Mouse (Mus musculus): ENCODE measurements around the gene Tmprss5. TPM values are rescaled to one million over a fixed set of nuclear protein-coding genes. Genes with fewer than 3 reads are reported as not detected.

The Tmprss5 gene
- polyA plus RNA-seq, 1 experiment, result not detected

- Histone ChIP-seq H3K27me3 (ENCODE audit: control insufficient read depth) (no peaks in the 10 kb centered on the region), H3K9me3 (ENCODE audit: control insufficient read depth, low read length) (peaks cover 4% of the 10 kb centered on the region; the same call in 1 of the 2 replicates), H3K4me3 (replicated peaks) (no peak overlapping the region), H3K4me1 (ENCODE audit: control insufficient read depth) (peaks cover 15% of the 10 kb centered on the region), H3K36me3 (ENCODE audit: control insufficient read depth) (no peaks in the 10 kb centered on the region)
- TF ChIP-seq GATA1 (IDR thresholded peaks at IDR 0.05; ENCODE audit: low read length) (no peak), TAL1 (IDR thresholded peaks at IDR 0.05; ENCODE audit: low read length) (no peak)
Observed at GRCm38 (mm10) chr9:49098871-49099270, 17.8 kb downstream of the Tmprss5 start.

GRCm38 (mm10) chr9:49102328-49102727, 21.3 kb downstream of the Tmprss5 start:
- TF ChIP-seq GATA1 (IDR thresholded peaks at IDR 0.05; ENCODE audit: low read length) (no peak), TAL1 (IDR thresholded peaks at IDR 0.05; ENCODE audit: low read length) (no peak)
- H3K9me3 ChIP-seq (ENCODE audit: control insufficient read depth, low read length), result peaks cover 4% of the 10 kb centered on the region; the same call in 1 of the 2 replicates
- no peaks in the 10 kb centered on the region for H3K36me3 ChIP-seq (ENCODE audit: control insufficient read depth)
- no peaks in the 10 kb centered on the region for H3K27me3 ChIP-seq (ENCODE audit: control insufficient read depth)
- H3K4me3 ChIP-seq (replicated peaks), result no peak overlapping the region
- peaks cover 3% of the 10 kb centered on the region for H3K4me1 ChIP-seq (ENCODE audit: control insufficient read depth)

GRCm38 (mm10) chr9:49109101-49109500, 28.0 kb downstream of the Tmprss5 start:
- TF ChIP-seq GATA1 (IDR thresholded peaks at IDR 0.05; ENCODE audit: low read length) (no peak), TAL1 (IDR thresholded peaks at IDR 0.05; ENCODE audit: low read length) (no peak)
- Histone ChIP-seq H3K9me3 (ENCODE audit: control insufficient read depth, low read length) (no peaks in the 10 kb centered on the region), H3K27me3 (ENCODE audit: control insufficient read depth) (no peaks in the 10 kb centered on the region), H3K4me3 (replicated peaks) (no peak overlapping the region), H3K36me3 (ENCODE audit: control insufficient read depth) (no peaks in the 10 kb centered on the region), H3K4me1 (ENCODE audit: control insufficient read depth) (no peaks in the 10 kb centered on the region)

GRCm38 (mm10) chr9:49110476-49111220, 29.6 kb downstream of the Tmprss5 start:
- Histone ChIP-seq H3K36me3 (ENCODE audit: control insufficient read depth) (no peaks in the 10 kb centered on the region), H3K4me3 (replicated peaks) (no peak overlapping the region), H3K4me1 (ENCODE audit: control insufficient read depth) (no peaks in the 10 kb centered on the region), H3K9me3 (ENCODE audit: control insufficient read depth, low read length) (no peaks in the 10 kb centered on the region), H3K27me3 (ENCODE audit: control insufficient read depth) (no peaks in the 10 kb centered on the region)
- TF ChIP-seq GATA1 (IDR thresholded peaks at IDR 0.05; ENCODE audit: low read length) (no peak), TAL1 (IDR thresholded peaks at IDR 0.05; ENCODE audit: low read length) (no peak)

- Histone ChIP-seq H3K4me1 (ENCODE audit: control insufficient read depth) (no peaks in the 10 kb centered on the region), H3K4me3 (replicated peaks) (no peak overlapping the region), H3K27me3 (ENCODE audit: control insufficient read depth) (no peaks in the 10 kb centered on the region), H3K36me3 (ENCODE audit: control insufficient read depth) (no peaks in the 10 kb centered on the region), H3K9me3 (ENCODE audit: control insufficient read depth, low read length) (no peaks in the 10 kb centered on the region)
- TF ChIP-seq GATA1 (IDR thresholded peaks at IDR 0.05; ENCODE audit: low read length) (no peak), TAL1 (IDR thresholded peaks at IDR 0.05; ENCODE audit: low read length) (no peak)
Observed at GRCm38 (mm10) chr9:49111296-49111695, 30.2 kb downstream of the Tmprss5 start.

- no peak overlapping the region for H3K4me3 ChIP-seq (replicated peaks)
- TF ChIP-seq TAL1 (IDR thresholded peaks at IDR 0.05; ENCODE audit: low read length) (no peak), GATA1 (IDR thresholded peaks at IDR 0.05; ENCODE audit: low read length) (no peak)
- no peaks in the 10 kb centered on the region for H3K27me3 ChIP-seq (ENCODE audit: control insufficient read depth)
Observed at GRCm38 (mm10) chr9:49118271-49118825, 37.3 kb downstream of the Tmprss5 start.

GRCm38 (mm10) chr9:49119759-49120158, 38.7 kb downstream of the Tmprss5 start:
- Histone ChIP-seq H3K4me1 (ENCODE audit: control insufficient read depth) (no peaks in the 10 kb centered on the region), H3K9me3 (ENCODE audit: control insufficient read depth, low read length) (no peaks in the 10 kb centered on the region; the same call in 1 of the 2 replicates), H3K27me3 (ENCODE audit: control insufficient read depth) (no peaks in the 10 kb centered on the region), H3K4me3 (replicated peaks) (no peak overlapping the region), H3K36me3 (ENCODE audit: control insufficient read depth) (no peaks in the 10 kb centered on the region)
- no peak for TF ChIP-seq TAL1 (IDR thresholded peaks at IDR 0.05; ENCODE audit: low read length)
- TF ChIP-seq GATA1 (IDR thresholded peaks at IDR 0.05; ENCODE audit: low read length), result no peak

More at GRCm38 (mm10) chr9:49118271-49118825, 37.3 kb downstream of the Tmprss5 start:
- H3K4me1 ChIP-seq (ENCODE audit: control insufficient read depth), result no peaks in the 10 kb centered on the region
- H3K9me3 ChIP-seq (ENCODE audit: control insufficient read depth, low read length), result no peaks in the 10 kb centered on the region
- no peaks in the 10 kb centered on the region for H3K36me3 ChIP-seq (ENCODE audit: control insufficient read depth)

GRCm38 (mm10) chr9:49125706-49126105, 44.6 kb downstream of the Tmprss5 start:
- Histone ChIP-seq H3K4me1 (ENCODE audit: control insufficient read depth) (no peaks in the 10 kb centered on the region), H3K4me3 (replicated peaks) (no peak overlapping the region), H3K36me3 (ENCODE audit: control insufficient read depth) (no peaks in the 10 kb centered on the region), H3K27me3 (ENCODE audit: control insufficient read depth) (no peaks in the 10 kb centered on the region), H3K9me3 (ENCODE audit: control insufficient read depth, low read length) (no peaks in the 10 kb centered on the region; the same call in 1 of the 2 replicates)
- TF ChIP-seq GATA1 (IDR thresholded peaks at IDR 0.05; ENCODE audit: low read length) (no peak), TAL1 (IDR thresholded peaks at IDR 0.05; ENCODE audit: low read length) (no peak)

GRCm38 (mm10) chr9:49130514-49131010, 49.5 kb downstream of the Tmprss5 start:
- Histone ChIP-seq H3K27me3 (ENCODE audit: control insufficient read depth) (no peaks in the 10 kb centered on the region), H3K4me1 (ENCODE audit: control insufficient read depth) (peaks cover 1% of the 10 kb centered on the region; the same call in 1 of the 2 replicates), H3K36me3 (ENCODE audit: control insufficient read depth) (no peaks in the 10 kb centered on the region), H3K4me3 (replicated peaks) (no peak overlapping the region), H3K9me3 (ENCODE audit: control insufficient read depth, low read length) (no peaks in the 10 kb centered on the region; the same call in 1 of the 2 replicates)
- TF ChIP-seq GATA1 (IDR thresholded peaks at IDR 0.05; ENCODE audit: low read length) (no peak), TAL1 (IDR thresholded peaks at IDR 0.05; ENCODE audit: low read length) (no peak)
